Mouse (Mus musculus): ENCODE measurements around the gene Garnl3.

Garnl3 gene

GRCm38 (mm10) chr2:33131500-33132092 lies at the start of gene Garnl3:
Garnl3 (minus strand) TSS chr2:33131654.
- DNase-seq (ENCODE audit: low read depth, low spot score), result peak; percentile 94

- peak; percentile 46 for DNase-seq (ENCODE audit: low read depth, low spot score)
Measured at GRCm38 (mm10) chr2:33179930-33180630, 48.6 kb upstream of the Garnl3 start.

- no peak for DNase-seq (ENCODE audit: low read depth, low spot score)
Measured at GRCm38 (mm10) chr2:33179171-33179929, 47.9 kb upstream of the Garnl3 start.

- no peak for DNase-seq (ENCODE audit: low read depth, low spot score)
Measured at GRCm38 (mm10) chr2:33178243-33178932, 46.9 kb upstream of the Garnl3 start.

- DNase-seq (ENCODE audit: low read depth, low spot score), result no peak
Measured at GRCm38 (mm10) chr2:33177443-33178242, 46.2 kb upstream of the Garnl3 start.

- no peak for DNase-seq (ENCODE audit: low read depth, low spot score)
Measured at GRCm38 (mm10) chr2:33176921-33177320, 45.5 kb upstream of the Garnl3 start.

GRCm38 (mm10) chr2:33176516-33176915 lies 45.1 kb upstream of the Garnl3 start:
- no peak for DNase-seq (ENCODE audit: low read depth, low spot score)

- no peak for DNase-seq (ENCODE audit: low read depth, low spot score)
Measured at GRCm38 (mm10) chr2:33173686-33174085, 42.2 kb upstream of the Garnl3 start.

- DNase-seq (ENCODE audit: low read depth, low spot score), result no peak
Measured at GRCm38 (mm10) chr2:33173126-33173525, 41.7 kb upstream of the Garnl3 start.

GRCm38 (mm10) chr2:33170777-33171565 lies 39.5 kb upstream of the Garnl3 start:
- no peak for DNase-seq (ENCODE audit: low read depth, low spot score)

GRCm38 (mm10) chr2:33169445-33169844 lies 38.0 kb upstream of the Garnl3 start:
- no peak for DNase-seq (ENCODE audit: low read depth, low spot score)

- DNase-seq (ENCODE audit: low read depth, low spot score), result no peak
Measured at GRCm38 (mm10) chr2:33167060-33167459, 35.6 kb upstream of the Garnl3 start.

GRCm38 (mm10) chr2:33165710-33166374 lies 34.4 kb upstream of the Garnl3 start:
- no peak for DNase-seq (ENCODE audit: low read depth, low spot score)

- no peak for DNase-seq (ENCODE audit: low read depth, low spot score)
Measured at GRCm38 (mm10) chr2:33165229-33165628, 33.8 kb upstream of the Garnl3 start.

- DNase-seq (ENCODE audit: low read depth, low spot score), result no peak
Measured at GRCm38 (mm10) chr2:33164646-33165045, 33.2 kb upstream of the Garnl3 start.

- DNase-seq (ENCODE audit: low read depth, low spot score), result no peak
Measured at GRCm38 (mm10) chr2:33162126-33162525, 30.7 kb upstream of the Garnl3 start.

GRCm38 (mm10) chr2:33160326-33160973 lies 29.0 kb upstream of the Garnl3 start:
- DNase-seq (ENCODE audit: low read depth, low spot score), result no peak

GRCm38 (mm10) chr2:33159593-33159992 lies 28.1 kb upstream of the Garnl3 start:
- peak; percentile 60 for DNase-seq (ENCODE audit: low read depth, low spot score)

GRCm38 (mm10) chr2:33158895-33159294 lies 27.4 kb upstream of the Garnl3 start:
- DNase-seq (ENCODE audit: low read depth, low spot score), result no peak

Data from R1 (cell line).